Mouse (Mus musculus) erythroblast, embryonic 14.5 days (primary cell): ENCODE data around the gene Mon2. TPM values are rescaled to one million over a fixed set of nuclear protein-coding genes. Genes with fewer than 3 reads are reported as not detected.

Experiments used
- H3K27me3 ChIP-seq: 2 replicates; pipeline ENCODE4 v1.6.1; 2012; ENCODE audit warnings: inconsistent platforms; ENCODE audit not compliant: control insufficient read depth
- H3K36me3 ChIP-seq: 2 replicates; pipeline ENCODE4 v1.6.1; 2012; ENCODE audit warnings: mild to moderate bottlenecking, inconsistent platforms; ENCODE audit not compliant: control insufficient read depth
- H3K4me1 ChIP-seq: 2 replicates; pipeline ENCODE4 v1.6.1; 2012; ENCODE audit warnings: inconsistent platforms; ENCODE audit not compliant: control insufficient read depth
- H3K4me3 ChIP-seq: replicated peaks from 2 replicates; pipeline ENCODE3; 2012; ENCODE audit warnings: moderate library complexity, mild to moderate bottlenecking, inconsistent platforms
- H3K9me3 ChIP-seq: 2 replicates; pipeline ENCODE4 v1.6.1; 2012; ENCODE audit warnings: low read length, inconsistent platforms, mixed read lengths; ENCODE audit not compliant: control insufficient read depth
- GATA1 ChIP-seq: IDR thresholded peaks from 2 replicates; pipeline ENCODE4 v1.6.1; 2012; ENCODE audit warnings: low read length, inconsistent platforms, mixed read lengths
- TAL1 ChIP-seq: IDR thresholded peaks from 3 replicates; pipeline ENCODE4 v1.6.1; 2012; ENCODE audit warnings: low read length, inconsistent platforms, mixed read lengths
- polyA plus RNA-seq: library from polyadenylated mRNA; stranded (reverse); fragments of >175 nt; gene quantifications from 2 replicates; pipeline ENCODE4 v1.2.3, GENCODE M21; 2012

Mon2 gene
- polyA plus RNA-seq, 1 experiment, result 0.45 TPM

DNA sequence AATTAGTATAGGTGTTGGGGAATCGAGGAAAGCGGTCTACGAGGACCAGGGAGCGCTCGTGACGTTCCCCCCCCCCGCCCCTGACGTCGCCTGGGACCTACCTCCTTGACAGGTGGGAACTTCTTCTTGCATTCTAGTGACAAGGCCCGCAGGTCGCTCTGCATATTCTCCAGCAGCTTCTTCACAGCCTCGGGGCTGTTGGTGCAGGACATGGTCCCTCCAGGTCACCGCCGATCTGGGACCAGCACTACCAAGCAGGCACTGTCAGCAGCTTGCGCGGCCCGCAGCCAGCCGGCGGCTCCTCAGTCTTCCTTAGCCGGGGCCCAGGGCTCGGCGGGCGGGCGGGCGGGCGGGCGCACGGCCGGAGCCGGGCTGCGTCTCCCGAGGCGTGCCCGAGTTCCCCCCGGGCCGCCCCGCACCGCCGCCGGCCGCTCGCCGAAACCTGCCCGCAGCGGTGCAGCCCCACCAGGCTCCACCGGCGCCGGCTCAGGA is 508 bp downstream of the Mon2 start:
- H3K9me3 ChIP-seq, result no peaks in the 10 kb centered on the region
- H3K4me1 ChIP-seq, result peaks cover 34% of the 10 kb centered on the region
- TF ChIP-seq TAL1 (no peak), GATA1 (no peak)
- H3K27me3 ChIP-seq, result peaks cover 11% of the 10 kb centered on the region
- H3K36me3 ChIP-seq, result peaks cover 13% of the 10 kb centered on the region
- peak overlapping the region; percentile 93 for H3K4me3 ChIP-seq

DNA sequence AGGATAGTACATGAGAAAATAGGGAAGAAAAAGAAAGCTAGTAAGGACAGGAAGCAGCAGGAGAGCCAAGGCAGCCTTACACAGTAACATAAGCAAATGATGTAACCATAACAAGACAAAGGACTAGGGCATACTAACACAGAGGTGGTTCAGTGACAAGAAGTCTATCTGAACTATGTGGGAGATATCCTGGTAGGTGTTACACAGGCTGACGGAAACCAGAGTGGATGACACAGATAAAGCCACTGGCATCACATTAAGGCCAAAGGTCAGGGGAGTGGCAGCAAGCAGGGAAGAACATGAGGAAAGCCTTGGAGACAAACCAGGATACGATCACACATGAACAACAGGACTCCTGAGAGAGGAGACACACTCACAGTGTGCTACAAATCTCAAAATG is 4.3 kb downstream of the Mon2 start:
- no peak for TF ChIP-seq TAL1
- TF ChIP-seq GATA1, result no peak
- no peak overlapping the region for H3K4me3 ChIP-seq
- H3K36me3 ChIP-seq, result peaks cover 22% of the 10 kb centered on the region
- H3K9me3 ChIP-seq, result peaks cover 10% of the 10 kb centered on the region
- H3K4me1 ChIP-seq, result peaks cover 29% of the 10 kb centered on the region
- H3K27me3 ChIP-seq, result no peaks in the 10 kb centered on the region

DNA sequence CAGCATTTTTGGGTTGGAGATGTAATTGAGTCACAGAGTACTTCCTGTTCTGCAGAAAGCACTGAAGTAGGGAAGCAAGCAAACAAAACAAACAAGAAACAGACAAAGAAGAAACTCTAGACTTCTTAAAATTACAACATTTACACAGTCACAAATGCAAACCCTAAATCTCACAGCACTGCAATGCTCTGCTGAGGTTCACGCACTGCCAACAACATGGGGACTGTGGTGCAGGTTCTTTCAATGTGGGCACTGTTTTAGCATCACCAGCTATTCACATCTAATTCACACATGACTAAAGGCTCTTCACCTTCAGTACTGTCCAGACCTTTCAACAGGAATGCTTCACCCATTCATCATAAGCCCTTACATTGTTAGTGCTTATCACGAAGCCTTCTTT is 13.3 kb downstream of the Mon2 start:
- no peak overlapping the region for H3K4me3 ChIP-seq
- H3K9me3 ChIP-seq, result no peaks in the 10 kb centered on the region
- peaks cover 3% of the 10 kb centered on the region; the same call in 1 of the 2 replicates for H3K4me1 ChIP-seq
- H3K36me3 ChIP-seq, result peaks cover 12% of the 10 kb centered on the region
- no peaks in the 10 kb centered on the region for H3K27me3 ChIP-seq
- TF ChIP-seq GATA1 (no peak), TAL1 (no peak)

DNA sequence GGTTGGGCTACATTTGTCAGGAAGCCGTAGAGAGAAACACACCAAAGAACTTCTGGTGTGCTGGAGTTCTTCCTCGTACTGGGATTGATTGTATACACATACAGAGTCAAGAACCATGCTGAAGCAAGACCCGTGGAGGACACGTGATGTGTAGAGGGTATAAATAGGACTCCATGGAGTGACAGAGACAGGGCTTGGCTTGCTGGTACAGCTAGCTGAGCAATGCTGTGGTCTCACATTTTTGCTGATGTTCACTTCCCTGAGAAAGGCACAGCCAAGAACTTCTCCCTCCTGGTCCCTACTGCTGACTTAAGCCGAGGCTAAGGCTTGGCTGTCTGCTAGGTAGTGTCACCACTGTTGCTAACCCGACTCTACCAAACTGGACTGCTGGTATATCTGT is 15.5 kb downstream of the Mon2 start:
- Histone ChIP-seq H3K4me1 (peaks cover 3% of the 10 kb centered on the region; the same call in 1 of the 2 replicates), H3K9me3 (no peaks in the 10 kb centered on the region), H3K27me3 (no peaks in the 10 kb centered on the region), H3K36me3 (peaks cover 16% of the 10 kb centered on the region), H3K4me3 (no peak overlapping the region)
- TF ChIP-seq GATA1, result no peak
- no peak for TF ChIP-seq TAL1

DNA sequence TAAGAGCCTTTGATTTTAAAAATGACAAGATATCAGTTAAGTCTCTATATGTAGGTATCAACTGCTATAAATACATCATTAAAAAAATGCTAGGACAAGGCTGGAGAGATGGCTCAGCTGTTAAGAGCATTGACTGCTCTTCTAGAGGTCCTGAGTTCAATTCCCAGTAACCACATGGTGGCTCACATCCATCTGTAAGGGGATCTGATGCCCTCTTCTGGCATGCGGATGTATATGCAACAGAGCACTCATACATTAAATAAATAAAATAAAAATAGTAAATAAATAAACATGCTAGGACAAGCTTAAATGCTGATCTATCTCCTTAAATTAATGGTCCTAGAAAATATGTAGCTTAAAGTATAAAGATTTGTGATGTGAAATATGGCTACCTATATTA is 19.2 kb downstream of the Mon2 start:
- Histone ChIP-seq H3K4me3 (no peak overlapping the region), H3K4me1 (peaks cover 4% of the 10 kb centered on the region; the same call in 1 of the 2 replicates), H3K9me3 (no peaks in the 10 kb centered on the region), H3K27me3 (no peaks in the 10 kb centered on the region), H3K36me3 (peaks cover 23% of the 10 kb centered on the region)
- TF ChIP-seq GATA1 (no peak), TAL1 (no peak)

DNA sequence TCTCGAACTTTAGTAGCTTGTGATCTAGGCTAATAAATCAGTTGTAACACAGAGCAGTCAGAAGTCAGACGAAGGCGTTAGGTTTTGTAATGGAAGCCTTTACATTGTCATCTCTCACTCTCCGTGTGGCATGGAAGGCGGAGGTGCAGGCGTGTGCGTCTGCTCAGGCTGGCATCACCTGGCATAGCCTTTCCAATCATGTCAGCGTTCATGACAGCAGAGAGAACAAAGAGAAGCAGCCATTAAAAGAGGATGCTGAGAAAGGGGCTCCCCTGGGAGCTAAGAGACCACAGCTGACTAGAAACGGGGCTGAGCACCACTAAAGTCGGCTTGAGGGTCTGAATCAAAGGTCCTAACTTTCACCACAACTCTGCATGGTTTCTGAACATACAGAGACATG is 19.8 kb downstream of the Mon2 start:
- Histone ChIP-seq H3K27me3 (no peaks in the 10 kb centered on the region), H3K9me3 (no peaks in the 10 kb centered on the region), H3K36me3 (peaks cover 23% of the 10 kb centered on the region), H3K4me1 (peaks cover 4% of the 10 kb centered on the region; the same call in 1 of the 2 replicates), H3K4me3 (no peak overlapping the region)
- no peak for TF ChIP-seq GATA1
- no peak for TF ChIP-seq TAL1

DNA sequence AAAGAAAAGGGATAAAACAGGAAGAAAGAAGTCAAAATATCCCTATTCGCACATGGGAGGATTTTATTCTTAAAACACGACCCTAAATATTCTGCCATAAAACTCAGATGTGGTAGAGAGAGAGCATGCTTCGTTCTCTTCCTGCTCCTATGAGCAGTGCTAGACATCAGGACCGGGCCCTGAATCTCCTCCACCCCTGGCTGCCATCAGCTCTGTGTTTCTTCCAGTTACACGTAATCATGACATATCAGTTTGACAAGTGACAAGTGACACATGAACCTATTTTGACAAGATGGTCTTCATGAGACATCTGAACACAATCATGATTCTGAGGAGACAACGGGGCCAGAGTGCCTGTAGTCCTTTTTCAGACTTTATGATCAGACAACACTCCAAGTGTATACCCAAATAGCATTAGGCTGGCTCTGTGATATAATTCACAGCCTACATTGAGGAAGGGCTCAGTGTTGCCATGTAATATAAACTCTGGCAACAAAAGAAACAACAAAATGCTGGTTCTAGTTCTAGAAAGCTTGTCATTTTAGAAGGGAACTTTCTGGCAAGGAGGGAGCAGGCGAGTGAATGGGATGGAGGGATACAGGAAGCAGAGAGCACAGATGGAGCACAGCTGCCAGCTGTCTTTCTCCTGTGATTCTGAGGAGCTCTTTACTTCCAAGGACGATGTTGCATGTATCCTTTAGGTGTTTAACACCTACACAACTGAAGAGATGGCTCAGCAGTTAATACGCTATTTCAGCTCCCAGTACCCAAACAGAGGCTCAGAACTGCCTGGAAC is 20.9 kb downstream of the Mon2 start:
- Histone ChIP-seq H3K27me3 (no peaks in the 10 kb centered on the region), H3K4me3 (no peak overlapping the region), H3K4me1 (peaks cover 2% of the 10 kb centered on the region; the same call in 1 of the 2 replicates), H3K36me3 (peaks cover 28% of the 10 kb centered on the region), H3K9me3 (no peaks in the 10 kb centered on the region)
- TF ChIP-seq GATA1, result no peak
- TF ChIP-seq TAL1, result no peak

DNA sequence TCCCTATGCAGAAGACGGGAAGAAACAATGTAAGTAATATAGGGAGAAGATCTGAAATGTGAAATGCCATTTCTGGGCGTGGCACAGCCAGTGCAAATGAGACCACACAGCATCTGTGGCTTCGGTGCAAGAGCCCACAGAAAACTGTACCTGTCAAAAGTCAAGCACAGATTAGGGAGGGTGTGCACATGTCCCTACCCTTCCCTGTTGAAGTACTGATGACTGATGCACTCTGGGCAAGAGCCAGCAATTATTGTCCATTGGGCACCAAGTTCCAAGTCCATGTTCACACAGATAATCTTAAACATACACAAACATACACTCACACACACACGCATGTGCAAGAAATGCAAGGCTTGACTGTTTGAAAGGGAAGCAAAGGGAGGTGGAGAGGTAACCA is 22.7 kb downstream of the Mon2 start:
- TF ChIP-seq GATA1 (no peak), TAL1 (no peak)
- Histone ChIP-seq H3K36me3 (peaks cover 38% of the 10 kb centered on the region), H3K9me3 (no peaks in the 10 kb centered on the region), H3K27me3 (no peaks in the 10 kb centered on the region), H3K4me1 (peaks cover 2% of the 10 kb centered on the region; the same call in 1 of the 2 replicates), H3K4me3 (no peak overlapping the region)

DNA sequence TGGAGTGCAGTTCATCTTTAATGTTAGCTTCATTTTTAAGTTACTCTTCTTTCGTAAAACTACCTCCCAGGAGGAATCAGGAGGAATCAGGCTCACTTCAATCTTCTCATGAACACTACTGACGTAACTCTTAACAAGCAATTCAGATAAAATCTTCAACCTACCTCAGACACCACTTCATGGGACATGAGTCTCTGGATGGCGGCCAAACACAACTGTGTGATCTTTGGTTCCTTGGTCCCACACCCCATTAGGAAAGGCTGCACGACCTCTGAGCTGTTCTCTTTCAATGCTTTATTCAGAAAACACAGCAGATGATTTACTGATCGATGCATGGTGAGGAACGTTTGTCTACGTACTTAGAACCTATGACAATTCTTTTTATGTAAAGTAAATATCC is 24.3 kb downstream of the Mon2 start:
- Histone ChIP-seq H3K27me3 (no peaks in the 10 kb centered on the region), H3K36me3 (peaks cover 38% of the 10 kb centered on the region), H3K4me1 (peaks cover 2% of the 10 kb centered on the region; the same call in 1 of the 2 replicates), H3K4me3 (no peak overlapping the region), H3K9me3 (no peaks in the 10 kb centered on the region)
- TF ChIP-seq GATA1, result no peak
- TF ChIP-seq TAL1, result no peak
